Mouse (Mus musculus) heart, adult 2 months (tissue): ENCODE data around the gene Eif4enif1. TPM values are rescaled to one million over a fixed set of nuclear protein-coding genes. Genes with fewer than 3 reads are reported as not detected.

Experiments
- DNase-seq, 2 experiments: peaks; one replicate each; pipeline ENCODE4 v3.0.0; 2021
- H3K27ac ChIP-seq: fragments of 200-600 bp; 2 replicates; pipeline ENCODE4 v1.8.1; 2022
- H3K27me3 ChIP-seq: fragments of 200-500 bp; 2 replicates; pipeline ENCODE4 v1.6.1; 2012; ENCODE audit warnings: mild to moderate bottlenecking, low read length, inconsistent platforms, mixed read lengths; ENCODE audit not compliant: control insufficient read depth, insufficient read depth
- H3K36me3 ChIP-seq: fragments of 200-500 bp; 2 replicates; pipeline ENCODE4 v1.6.1; 2012; ENCODE audit warnings: low read length, inconsistent platforms; ENCODE audit not compliant: control insufficient read depth, insufficient read depth
- H3K4me1 ChIP-seq: fragments of 200-500 bp; 2 replicates; pipeline ENCODE4 v1.6.1; 2011; ENCODE audit warnings: low read length; ENCODE audit not compliant: control insufficient read depth, insufficient read depth
- H3K4me3 ChIP-seq: fragments of 200-600 bp; 2 replicates; pipeline ENCODE4 v1.8.1; 2022
- H3K79me2 ChIP-seq: fragments of 200-500 bp; replicated peaks from 2 replicates; pipeline ENCODE4 v1.6.1; 2012; ENCODE audit warnings: mild to moderate bottlenecking, inconsistent platforms, low read length, moderate library complexity, mixed read lengths; ENCODE audit not compliant: control insufficient read depth, insufficient read depth
- H3K9ac ChIP-seq: fragments of 200-500 bp; 2 replicates; pipeline ENCODE4 v1.6.1; 2012; ENCODE audit warnings: low read depth, mild to moderate bottlenecking, control low read depth, inconsistent platforms, low read length, mixed read lengths
- CTCF ChIP-seq: fragments of 200-600 bp; IDR thresholded peaks from 2 replicates; pipeline ENCODE4 v1.8.1; 2022; ENCODE audit warnings: antibody characterized with exemption, mild to moderate bottlenecking, moderate library complexity
- EP300 ChIP-seq: fragments of 200-500 bp; IDR thresholded peaks from 2 replicates; pipeline ENCODE4 v1.6.1; 2011; ENCODE audit warnings: low read depth, low read length, control low read depth; ENCODE audit not compliant: insufficient read depth
- POLR2A ChIP-seq: fragments of 200-500 bp; IDR thresholded peaks from 2 replicates; pipeline ENCODE4 v1.6.1; 2011; ENCODE audit warnings: mild to moderate bottlenecking, low read depth, low read length, control low read depth; ENCODE audit not compliant: insufficient read depth
- WGBS: fragments of 180-500 bp; shearing (Covaris S2); methylation state at CpG from one replicate; pipeline ENCODE4 v1.1.7; 2018; 5-methylcytosine and 5-hydroxymethylcytosine counted together
- intact Hi-C: fragments of 180-260 bp; cut with DNase I; formaldehyde crosslinking; loops from one replicate; pipeline ENCODE4 v1.15.1; 2025
- polyA plus RNA-seq: library from polyadenylated mRNA; depleted of rRNA; stranded (reverse); fragments of >200 nt; gene quantifications from 2 replicates; pipeline ENCODE4 v1.2.3, GENCODE M21; 2012
- total RNA-seq, 2 experiments: library from RNA; stranded (reverse); gene quantifications; 2 replicates each; pipeline ENCODE4 v1.2.3; 2021

Gene Eif4enif1
- total and polyA plus RNA-seq, 3 experiments, result 29.6 to 43.6 (median 36.4) TPM

DNA sequence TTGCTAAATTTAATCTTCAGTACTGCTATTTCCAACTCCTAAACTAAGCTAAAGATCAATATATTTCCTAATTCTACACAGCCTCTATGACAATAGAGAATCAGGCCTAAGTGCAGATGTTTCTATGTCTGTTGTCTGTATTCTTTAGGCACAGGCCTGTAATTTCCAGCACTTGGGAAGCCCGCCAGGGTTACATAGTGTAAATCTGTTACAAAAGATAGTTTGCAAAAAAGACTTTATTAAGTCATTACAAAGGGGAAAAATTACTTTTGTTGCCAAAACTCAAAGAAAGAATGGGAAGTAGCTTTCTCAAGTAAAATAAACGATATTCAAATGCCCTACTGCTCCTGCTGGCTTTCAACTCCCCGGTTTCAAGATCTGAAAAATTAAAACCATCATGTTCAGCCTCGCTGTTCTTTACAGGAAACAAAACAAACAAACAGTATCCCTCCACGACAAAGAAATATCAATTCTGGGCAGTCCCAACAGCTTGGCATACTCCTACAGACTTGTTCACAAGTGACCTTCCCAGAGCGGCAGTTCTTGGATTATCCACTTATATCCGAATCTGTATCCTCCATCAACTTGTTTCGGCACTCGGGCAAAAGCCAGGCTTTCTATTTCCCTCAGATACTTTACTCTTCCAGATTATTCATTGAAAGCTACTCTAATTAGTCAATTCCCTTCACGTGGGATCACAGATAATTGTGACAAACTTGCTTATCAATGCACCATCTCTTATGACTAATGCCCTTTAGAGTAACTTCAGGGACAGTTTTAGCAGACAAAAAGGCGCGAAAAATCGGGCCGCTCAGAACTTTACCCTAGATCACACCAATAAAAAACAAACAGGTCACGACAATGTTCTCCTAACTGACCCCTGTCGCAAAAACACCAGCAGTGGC, 614 bp upstream of the Eif4enif1 start:
- Histone ChIP-seq H3K4me1 (peaks cover 2% of the 10 kb centered on the region), H3K36me3 (peaks cover 2% of the 10 kb centered on the region; the same call in 1 of the 2 replicates), H3K27ac (peak overlapping the region; percentile 61), H3K9ac (peak overlapping the region; percentile 87), H3K79me2 (0 out of 2 replicates have a peak, but pooled peaks cover 2% of the 10 kb centered on the region), H3K27me3 (no peaks in the 10 kb centered on the region), H3K4me3 (peak overlapping the region; percentile 14)
- intact Hi-C loops, result loop anchor here (5.0 kb wide), 3 partner anchors 66 to 711 kb away; partner anchors contain the start of genes Drg1 and Slc35e4
- peak; percentile 8 to 21 for DNase-seq
- 4% methylated on average over 16 of the region's 16 CpGs for WGBS
- TF ChIP-seq POLR2A, result no peak
- no peak for TF ChIP-seq CTCF
- TF ChIP-seq EP300, result no peak

DNA sequence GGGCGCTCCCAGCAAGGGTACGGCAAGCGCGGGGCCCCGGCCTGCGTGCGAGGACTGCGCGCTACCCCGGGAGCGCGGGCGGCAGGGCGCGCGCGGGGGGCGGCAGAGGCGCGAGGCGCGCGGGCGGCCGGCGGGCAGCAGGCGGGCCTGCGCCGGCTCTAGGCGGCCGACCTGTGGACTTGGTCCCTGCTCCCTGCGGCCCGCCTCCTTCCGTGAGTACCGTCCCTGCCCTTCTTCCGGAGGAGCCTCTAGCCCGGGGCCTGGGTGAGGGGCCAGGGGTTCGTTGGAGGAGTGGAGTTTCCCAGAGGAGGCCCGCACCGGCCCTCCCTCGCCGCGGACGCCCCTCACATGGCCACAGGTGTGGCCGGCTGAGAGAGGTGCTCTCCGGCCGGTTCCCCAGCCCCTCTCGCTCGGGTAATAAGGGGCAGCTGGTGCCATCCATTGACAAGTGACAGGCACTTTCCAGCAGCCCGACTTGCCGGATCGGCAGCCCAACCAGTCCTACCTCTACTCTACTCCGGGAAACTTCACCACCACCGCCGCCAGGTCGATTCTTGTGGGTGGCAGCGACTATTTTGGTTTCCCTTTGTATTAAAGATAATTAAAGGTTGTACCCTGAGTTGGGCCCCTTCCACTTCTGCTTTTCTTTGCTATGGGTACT, 719 bp downstream of the Eif4enif1 start:
- peak overlapping the region; percentile 74 for H3K9ac ChIP-seq
- DNase-seq, result peak; percentile 67 to 68
- H3K27me3 ChIP-seq, result no peaks in the 10 kb centered on the region
- H3K79me2 ChIP-seq, result peaks cover 5% of the 10 kb centered on the region; the same call in 1 of the 2 replicates
- no peak overlapping the region; the same call in 1 of the 2 replicates for H3K27ac ChIP-seq
- peaks cover 2% of the 10 kb centered on the region for H3K4me1 ChIP-seq
- peak overlapping the region; percentile 30 for H3K4me3 ChIP-seq
- TF ChIP-seq EP300, result no peak
- TF ChIP-seq CTCF, result no peak
- TF ChIP-seq POLR2A, result no peak
- intact Hi-C loops, result loop anchor here (5.0 kb wide), 3 partner anchors 64 to 709 kb away; partner anchors contain the start of genes Drg1 and Slc35e4
- H3K36me3 ChIP-seq, result peaks cover 5% of the 10 kb centered on the region
- WGBS, result under 1% methylated on average over 51 of the region's 57 CpGs

DNA sequence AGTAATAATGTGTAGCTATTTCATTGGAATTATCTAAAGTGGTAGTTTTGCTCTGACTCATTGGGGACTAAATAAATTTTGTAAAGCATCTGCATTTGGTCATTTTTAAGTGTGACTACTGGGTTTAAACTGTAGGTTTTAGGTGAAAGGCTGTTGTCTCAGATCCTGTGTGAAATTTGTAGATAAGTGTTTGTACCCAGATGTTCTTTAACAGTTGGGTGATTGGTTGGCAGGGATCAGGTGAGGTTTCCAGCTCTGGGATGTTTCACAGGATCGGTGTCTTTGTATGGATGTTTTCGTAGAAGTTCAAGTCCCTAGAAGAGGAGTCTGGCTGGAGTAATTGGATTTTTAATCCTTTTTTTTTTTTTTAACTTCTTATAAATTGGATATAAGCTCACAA, 1.6 kb downstream of the Eif4enif1 start:
- Histone ChIP-seq H3K4me1 (peaks cover 2% of the 10 kb centered on the region), H3K79me2 (peaks cover 5% of the 10 kb centered on the region; the same call in 1 of the 2 replicates), H3K27me3 (no peaks in the 10 kb centered on the region), H3K4me3 (no peak overlapping the region), H3K9ac (no peak overlapping the region), H3K36me3 (peaks cover 5% of the 10 kb centered on the region), H3K27ac (no peak overlapping the region)
- intact Hi-C loops, result loop anchor here (5.0 kb wide), 3 partner anchors 64 to 709 kb away; partner anchors contain the start of genes Drg1 and Slc35e4
- DNase-seq, result no peak
- WGBS, result 76% methylated on average over 2 of the region's 2 CpGs
- TF ChIP-seq EP300, result no peak
- no peak for TF ChIP-seq POLR2A
- TF ChIP-seq CTCF, result no peak

DNA sequence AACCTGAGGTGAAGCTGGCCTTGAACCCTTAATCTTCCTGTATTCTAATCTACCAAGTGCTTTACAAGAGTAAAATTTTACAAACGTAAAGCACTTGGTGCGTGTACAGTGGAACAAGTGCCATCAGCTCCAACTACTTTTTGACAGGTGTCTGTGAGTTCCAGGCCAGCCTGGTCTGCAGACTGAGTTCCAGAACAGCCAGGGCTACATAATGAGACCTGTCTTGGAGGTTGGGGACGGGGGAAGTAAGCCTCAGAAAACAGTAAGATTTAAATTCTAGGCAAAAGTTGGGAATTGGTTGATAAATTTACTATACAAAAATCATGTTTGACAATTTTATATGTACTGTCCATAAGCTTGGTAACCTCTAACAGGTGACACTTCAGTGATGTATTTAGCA, 3.0 kb downstream of the Eif4enif1 start:
- H3K79me2 ChIP-seq, result peaks cover 5% of the 10 kb centered on the region; the same call in 1 of the 2 replicates
- peaks cover 5% of the 10 kb centered on the region for H3K36me3 ChIP-seq
- WGBS, result 76% methylated on average over 3 of the region's 3 CpGs
- no peaks in the 10 kb centered on the region for H3K27me3 ChIP-seq
- no peak overlapping the region for H3K9ac ChIP-seq
- H3K27ac ChIP-seq, result no peak overlapping the region
- peaks cover 2% of the 10 kb centered on the region for H3K4me1 ChIP-seq
- no peak overlapping the region for H3K4me3 ChIP-seq
- intact Hi-C loops, result no loop called here
- no peak for DNase-seq
- TF ChIP-seq POLR2A (no peak), EP300 (no peak), CTCF (no peak)

DNA sequence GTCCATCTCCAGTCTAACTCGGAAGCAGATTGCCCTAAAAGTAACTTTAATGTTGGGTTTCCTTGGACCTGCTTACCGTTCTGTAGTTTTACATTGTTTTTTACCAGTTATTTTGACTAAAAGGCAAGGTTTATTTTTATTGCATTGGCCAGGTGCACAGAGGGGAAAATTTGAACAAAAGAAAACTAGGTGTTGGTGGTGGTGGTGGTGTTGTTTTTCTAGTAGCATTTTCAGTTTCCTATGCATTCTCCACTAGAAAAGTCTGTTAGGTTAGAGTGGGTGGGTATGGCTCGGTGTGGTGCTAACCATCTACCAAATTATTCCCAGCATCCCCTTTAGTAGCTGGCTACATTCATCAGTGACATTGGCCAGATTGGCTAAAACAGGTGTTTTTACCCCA, 4.6 kb downstream of the Eif4enif1 start:
- intact Hi-C loops, result no loop called here

More for the DNA sequence above, 4.6 kb downstream of the Eif4enif1 start:
- H3K27ac ChIP-seq, result no peak overlapping the region
- no peak overlapping the region for H3K9ac ChIP-seq
- no peaks in the 10 kb centered on the region for H3K27me3 ChIP-seq
- 90% methylated on average over 3 of the region's 3 CpGs for whole genome bisulfite sequencing
- H3K79me2 ChIP-seq, result peaks cover 7% of the 10 kb centered on the region
- DNase-seq, result no peak
- H3K4me3 ChIP-seq, result no peak overlapping the region
- peaks cover 5% of the 10 kb centered on the region for H3K36me3 ChIP-seq
- peaks cover 2% of the 10 kb centered on the region for H3K4me1 ChIP-seq
- no peak for TF ChIP-seq CTCF
- TF ChIP-seq EP300, result no peak
- no peak for TF ChIP-seq POLR2A
